Mouse (Mus musculus) layer of hippocampus, adult 2 months (tissue): ENCODE measurements around the gene Ganab. TPM values are rescaled to one million over a fixed set of nuclear protein-coding genes. Genes with fewer than 3 reads are reported as not detected.
"Not testable (repeated sequence)": the region's sequence is repeated elsewhere in the genome, so short reads cannot be mapped to it uniquely, and the experiment has no call there.

Experiments
- DNase-seq, 2 experiments: peaks; one replicate each; pipeline ENCODE4 v3.0.0; 2022; ENCODE audit warnings: low spot score in 2 of 2
- H3K27ac ChIP-seq: fragments of 200-600 bp; 2 replicates; pipeline ENCODE4 v1.8.1; 2022
- H3K4me3 ChIP-seq: fragments of 200-600 bp; 2 replicates; pipeline ENCODE4 v1.8.1; 2022; ENCODE audit warnings: mild to moderate bottlenecking
- CTCF ChIP-seq: fragments of 200-600 bp; conservative IDR thresholded peaks from 2 replicates; pipeline ENCODE4 v1.8.1; 2022; ENCODE audit warnings: antibody characterized with exemption, mild to moderate bottlenecking, moderate library complexity
- total RNA-seq, 2 experiments: library from RNA; stranded (reverse); gene quantifications; 2 replicates each; pipeline ENCODE4 v1.2.3; 2021

The Ganab gene
- total RNA-seq, 2 experiments from 2014 or later, result 114 to 118 TPM

GRCm38 (mm10) chr19:8872266-8872840 lies 25.5 kb upstream of the Ganab start:
- DNase-seq, result no peak
- peak overlapping the region; percentile 99 for H3K4me3 ChIP-seq
- TF ChIP-seq CTCF, result no peak
- no peak overlapping the region for H3K27ac ChIP-seq

DNA sequence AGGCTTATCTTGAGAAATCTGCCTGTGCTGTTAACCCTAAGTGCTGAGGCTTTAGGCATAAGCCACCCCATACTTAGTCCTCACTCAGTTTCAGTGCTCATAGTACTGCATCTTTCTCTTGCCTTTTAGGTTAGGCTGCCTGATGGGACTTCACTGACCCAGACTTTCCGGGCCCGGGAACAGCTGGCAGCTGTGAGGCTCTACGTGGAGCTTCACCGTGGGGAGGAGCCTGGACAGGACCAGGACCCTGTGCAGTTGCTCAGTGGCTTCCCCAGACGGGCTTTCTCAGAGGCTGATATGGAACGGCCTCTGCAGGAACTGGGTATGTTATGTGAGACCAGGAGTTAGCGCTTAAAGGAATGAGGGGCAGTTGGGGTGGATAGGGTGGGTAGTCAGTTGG lies 22.8 kb upstream of the Ganab start:
- no peak for DNase-seq
- TF ChIP-seq CTCF, result no peak
- no peak overlapping the region for H3K27ac ChIP-seq
- H3K4me3 ChIP-seq, result no peak overlapping the region

DNA sequence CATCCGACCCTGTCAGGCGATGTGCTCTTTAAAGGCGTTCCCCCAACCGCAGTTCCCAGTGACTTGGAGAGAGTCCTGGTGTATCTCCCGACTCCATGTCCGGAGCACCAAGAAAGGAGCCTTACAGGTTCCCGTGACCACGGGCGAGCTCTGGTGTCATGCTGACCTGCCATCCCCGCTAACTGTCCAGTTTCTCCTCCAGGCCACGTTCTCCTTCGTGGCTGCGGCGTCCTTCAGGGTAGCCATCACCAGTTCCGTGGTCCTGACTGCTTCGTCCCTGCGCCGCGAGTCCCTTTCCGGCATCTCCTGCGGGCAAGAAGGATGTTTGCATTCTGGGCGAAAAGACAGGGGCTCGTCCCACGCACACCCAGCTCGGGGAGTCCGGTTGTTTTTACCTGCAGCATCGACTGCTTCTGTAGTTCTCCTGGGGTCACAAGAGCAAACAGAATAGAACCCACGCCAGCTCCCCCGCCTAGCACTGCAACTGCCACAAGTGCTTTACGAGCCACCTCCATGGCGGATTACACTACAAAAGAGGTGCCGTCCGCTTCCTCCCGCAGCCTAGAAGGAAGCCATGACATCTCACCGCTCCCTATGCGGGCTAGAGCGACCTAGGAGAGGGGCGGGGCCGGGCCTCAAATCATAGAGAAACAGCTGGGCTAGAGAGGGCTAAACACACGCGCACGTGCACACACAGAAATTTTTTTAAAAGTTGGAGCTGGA lies 17.4 kb upstream of the Ganab start, which contains the start of gene Uqcc3:
Gene Uqcc3, minus strand, starts transcription at position 613 of the 723 bp plus-strand sequence.
- TF ChIP-seq CTCF, result no peak
- H3K4me3 ChIP-seq, result peak within 1 kb of the TSS; percentile 93
- peak; percentile 88 to 89 for DNase-seq
- peak within 1 kb of the TSS; percentile 91 for H3K27ac ChIP-seq

DNA sequence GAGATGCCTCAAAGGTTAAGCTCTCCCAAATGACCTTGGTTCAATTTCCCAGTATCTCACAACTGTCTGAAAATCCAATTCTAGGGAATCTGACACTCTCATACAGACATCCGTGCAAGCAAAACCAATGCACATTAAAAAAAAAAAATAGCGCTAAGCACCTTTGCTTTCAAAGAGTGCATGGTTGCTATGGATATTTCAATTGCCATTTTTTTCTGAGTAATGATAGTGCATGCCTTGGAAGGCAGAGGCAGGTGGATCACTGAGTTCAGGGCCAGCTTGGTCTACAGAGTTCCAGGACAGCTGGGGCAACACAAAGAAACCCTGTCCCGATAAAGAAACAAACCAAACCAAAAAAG lies 16.9 kb upstream of the Ganab start:
- no peak for DNase-seq
- no peak for TF ChIP-seq CTCF
- H3K27ac ChIP-seq, result peak overlapping the region; percentile 91
- H3K4me3 ChIP-seq, result peak overlapping the region; percentile 93

- no peak for TF ChIP-seq CTCF
Measured at GRCm38 (mm10) chr19:8883616-8884015, 14.3 kb upstream of the Ganab start, which contains the start of the genes Lbhd1 and Gm49403. TSS of gene Lbhd1 (plus strand) at chr19:8883732. TSS of gene Gm49403 (plus strand) at chr19:8883930.

DNA sequence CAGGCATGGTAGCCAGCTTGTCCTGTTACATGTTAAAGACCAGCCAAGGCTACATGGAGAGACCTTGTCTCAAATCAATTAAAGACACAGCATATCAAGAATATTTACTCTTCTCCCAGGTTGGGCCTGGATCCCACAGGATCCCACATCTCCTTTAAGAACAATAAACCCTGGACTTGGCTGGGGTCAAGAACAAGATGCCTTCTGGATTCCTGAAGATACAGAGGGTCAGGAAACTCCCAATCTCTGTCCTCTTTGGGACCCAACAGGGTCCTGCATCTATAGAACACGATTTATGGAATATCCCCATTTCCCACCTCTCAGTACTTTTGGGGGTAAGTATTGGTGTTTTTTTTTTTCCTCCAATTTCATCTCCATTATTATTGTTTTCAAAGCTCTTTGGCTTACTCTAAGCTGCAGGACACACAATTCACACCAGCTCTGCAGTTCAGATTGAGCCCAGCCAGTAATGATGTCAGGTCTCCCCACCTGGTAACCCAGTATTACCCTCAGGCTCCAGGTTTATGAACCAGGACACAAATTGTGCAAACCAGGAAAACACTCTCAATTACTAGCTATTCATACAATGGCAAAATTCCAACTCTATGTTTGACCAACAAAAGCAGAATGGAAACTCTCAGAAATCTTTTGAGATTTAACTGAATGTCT lies 10.8 kb upstream of the Ganab start:
- Histone ChIP-seq H3K27ac (no peak overlapping the region), H3K4me3 (no peak overlapping the region)
- no peak for DNase-seq
- no peak for TF ChIP-seq CTCF

More at GRCm38 (mm10) chr19:8883616-8884015, 14.3 kb upstream of the Ganab start, which contains the start of the genes Lbhd1 and Gm49403:
- no peak for DNase-seq
- no peak within 1 kb of the TSS for H3K4me3 ChIP-seq
- no peak within 1 kb of the TSS for H3K27ac ChIP-seq

GRCm38 (mm10) chr19:8887585-8888463 lies 10.0 kb upstream of the Ganab start:
- no peak for DNase-seq
- peak overlapping the region; percentile 64 for H3K4me3 ChIP-seq
- H3K27ac ChIP-seq, result peak overlapping the region; percentile 94
- no peak for TF ChIP-seq CTCF

DNA sequence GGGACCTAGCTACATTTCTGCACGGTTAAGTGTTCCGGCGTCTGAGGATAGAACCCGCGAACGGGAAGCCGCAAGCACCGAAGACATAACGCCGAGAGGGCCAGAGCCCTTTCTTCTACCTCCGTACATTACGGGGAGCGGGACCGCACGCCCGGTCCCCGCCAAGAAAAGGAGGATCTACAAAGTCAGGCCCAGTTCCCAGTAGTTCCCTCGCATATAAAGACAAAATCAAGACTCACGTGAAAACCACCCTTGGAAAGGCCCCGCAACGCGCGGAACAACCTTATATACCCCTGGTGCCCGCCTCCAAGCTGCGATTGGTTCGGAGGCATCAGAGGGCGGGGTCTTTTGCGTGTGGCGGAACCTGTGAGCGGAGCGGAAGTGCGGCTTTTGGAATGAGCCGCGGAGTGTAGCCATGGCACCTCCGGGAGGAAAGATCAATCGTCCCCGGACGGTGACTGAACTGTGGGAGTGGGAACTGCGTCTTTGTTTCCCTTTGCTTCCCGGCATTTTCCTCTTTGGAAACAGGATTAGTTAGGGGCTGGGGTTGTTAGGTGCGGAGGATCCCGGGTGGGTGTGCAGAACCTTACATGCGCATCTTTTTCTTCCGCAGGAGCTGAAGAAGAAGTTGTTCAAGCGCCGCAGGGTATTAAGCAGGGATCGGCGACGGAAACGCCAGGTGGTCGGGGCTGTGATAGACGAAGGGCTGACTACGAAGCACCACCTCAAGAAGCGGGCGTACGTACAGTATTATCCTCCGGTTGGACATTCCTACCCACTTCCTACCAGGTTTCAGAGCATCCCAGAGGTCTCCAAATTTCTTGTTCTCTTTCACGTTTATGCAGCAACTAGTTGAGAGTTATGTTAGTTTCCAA lies 9.1 kb upstream of the Ganab start, which contains the start of the genes 1810009A15Rik and Gm49416:
Gene 1810009A15Rik, plus strand, starts transcription at position 343 of the 875 bp plus-strand sequence.
Gene Gm49416, plus strand, starts transcription at position 416 of the 875 bp plus-strand sequence.
- peak within 1 kb of the TSS; percentile 64 for H3K4me3 ChIP-seq
- TF ChIP-seq CTCF, result no peak
- DNase-seq, result peak; percentile 94 to 95
- peak within 1 kb of the TSS; percentile 94 for H3K27ac ChIP-seq

DNA sequence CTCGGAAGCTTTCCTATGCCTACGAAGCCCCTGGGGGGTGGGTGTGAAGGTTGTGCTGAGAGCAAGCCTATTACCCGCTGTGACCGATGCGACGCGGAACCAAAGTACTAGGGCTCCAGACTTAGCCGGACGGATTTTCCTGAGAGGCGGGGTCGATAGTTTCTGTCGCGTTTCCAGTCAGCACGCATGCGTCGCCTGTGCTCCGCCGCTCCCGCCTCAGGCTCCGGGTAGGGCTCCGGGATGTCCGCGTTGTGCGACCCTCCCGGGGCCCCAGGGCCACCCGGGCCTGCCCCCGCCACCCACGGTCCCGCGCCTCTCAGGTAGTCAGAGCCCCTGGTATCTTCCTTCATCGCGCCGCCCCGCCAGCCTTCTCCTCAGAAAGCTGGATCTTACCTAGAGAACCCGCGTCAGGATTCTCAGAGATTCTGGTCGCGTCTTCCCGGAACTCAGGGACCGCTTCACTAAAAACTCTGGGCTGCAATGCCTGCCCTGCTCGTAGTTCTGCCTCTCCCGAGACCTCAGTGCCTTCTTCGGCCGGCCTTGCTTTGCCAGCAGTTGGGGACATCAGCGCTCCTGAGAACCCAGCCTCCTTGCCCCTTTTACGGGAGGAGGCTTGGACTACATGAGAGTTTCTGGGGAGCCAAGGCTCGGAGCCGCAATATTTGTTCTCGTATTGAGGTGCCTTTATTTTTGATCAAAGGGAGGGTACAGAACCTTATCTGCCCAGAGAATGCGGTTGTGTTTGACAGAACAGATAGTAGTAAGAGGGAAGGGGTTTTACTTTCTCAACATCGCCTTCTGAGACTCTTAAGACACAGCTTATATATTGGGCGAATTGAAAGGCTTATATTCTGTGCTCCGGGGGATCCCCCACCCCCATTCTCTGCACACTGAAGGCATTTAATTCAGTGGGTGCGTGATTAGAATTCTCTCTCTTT lies 4.8 kb upstream of the Ganab start, which contains the start of gene Ints5:
Gene Ints5, plus strand, starts transcription at position 177 of the 938 bp plus-strand sequence.
- H3K27ac ChIP-seq, result peak within 1 kb of the TSS; percentile 85
- TF ChIP-seq CTCF, result no peak

DNA sequence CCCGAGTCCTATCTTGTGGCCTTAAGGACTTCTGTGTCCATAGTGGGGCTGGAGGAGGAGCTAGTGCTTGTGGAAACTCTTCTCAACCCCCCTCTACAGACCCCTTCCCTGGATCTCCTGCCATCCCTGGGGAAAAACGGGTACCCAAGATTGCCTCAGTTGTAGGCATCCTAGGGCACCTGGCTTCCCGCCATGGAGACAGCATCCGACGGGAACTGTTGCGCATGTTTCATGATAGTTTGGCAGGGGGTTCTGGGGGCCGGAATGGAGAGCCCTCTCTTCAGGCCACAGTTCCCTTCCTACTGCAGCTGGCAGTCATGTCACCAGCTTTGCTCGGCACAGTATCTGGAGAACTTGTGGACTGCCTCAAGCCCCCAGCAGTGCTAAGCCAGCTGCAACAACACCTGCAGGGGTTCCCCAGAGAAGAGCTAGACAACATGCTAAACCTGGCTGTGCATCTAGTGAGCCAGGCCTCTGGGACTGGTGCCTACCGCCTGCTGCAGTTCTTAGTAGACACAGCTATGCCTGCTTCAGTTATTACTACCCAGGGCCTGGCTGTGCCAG lies 2.4 kb upstream of the Ganab start:
- no peak for DNase-seq
- Histone ChIP-seq H3K27ac (no peak overlapping the region), H3K4me3 (no peak overlapping the region)
- TF ChIP-seq CTCF, result no peak

More for the DNA sequence above, 4.8 kb upstream of the Ganab start, which contains the start of gene Ints5:
- DNase-seq, result peak; percentile 84 to 87
- peak within 1 kb of the TSS; percentile 97 for H3K4me3 ChIP-seq

- not testable (repeated sequence) for DNase-seq, H3K27ac ChIP-seq, H3K4me3 ChIP-seq
Measured at GRCm38 (mm10) chr19:8896231-8896630, 1.6 kb upstream of the Ganab start.

DNA sequence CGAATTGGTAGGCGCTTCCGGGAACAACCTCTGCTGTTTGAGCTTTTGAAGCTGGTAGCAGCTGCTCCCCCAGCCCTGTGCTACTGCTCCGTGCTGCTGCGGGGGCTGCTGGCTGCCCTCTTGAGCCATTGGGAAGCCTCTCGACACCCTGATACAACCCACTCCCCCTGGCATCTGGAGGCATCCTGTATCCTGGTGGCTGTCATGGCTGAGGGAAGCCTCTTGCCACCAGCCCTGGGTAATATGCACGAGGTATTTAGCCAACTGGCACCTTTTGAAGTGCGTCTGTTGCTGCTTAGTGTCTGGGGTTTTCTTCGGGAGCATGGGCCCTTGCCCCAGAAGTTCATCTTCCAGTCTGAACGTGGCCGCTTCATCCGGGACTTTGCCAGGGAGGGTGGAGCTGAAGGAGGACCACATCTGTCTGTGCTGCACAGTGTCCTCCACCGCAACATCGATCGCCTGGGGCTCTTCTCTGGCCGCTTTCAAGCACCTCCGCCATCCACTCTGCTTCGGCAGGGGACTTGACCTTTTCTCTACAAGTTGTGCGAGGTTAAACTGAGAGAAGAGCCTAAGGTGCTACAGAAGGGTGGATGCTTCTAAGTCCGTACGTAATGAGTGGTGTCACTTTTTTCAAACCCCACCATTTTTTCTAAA lies 533 bp upstream of the Ganab start:
- peak in 1 of 2 experiments; percentile 44 for DNase-seq

More for the DNA sequence above, 533 bp upstream of the Ganab start:
- H3K27ac ChIP-seq, result peak overlapping the region; percentile 97
- peak overlapping the region; percentile 97 for H3K4me3 ChIP-seq
